Mouse (Mus musculus) lung, adult 2 months (tissue): Measurements from ENCODE around the gene Dpf3. TPM values are rescaled to one million over a fixed set of nuclear protein-coding genes. Genes with fewer than 3 reads are reported as not detected.

Experiments used
- DNase-seq: peaks from one replicate; pipeline ENCODE4 v3.0.0; 2022
- H3K4me1 ChIP-seq: fragments of 200-500 bp; 2 replicates; pipeline ENCODE4 v1.6.1; 2011; ENCODE audit warnings: low read length; ENCODE audit not compliant: control insufficient read depth, insufficient read depth
- H3K4me3 ChIP-seq: fragments of 200-500 bp; replicated peaks from 2 replicates; pipeline ENCODE3; 2011; ENCODE audit warnings: low read depth, mild to moderate bottlenecking, control low read depth, low read length; ENCODE audit errors: extremely low read depth
- CTCF ChIP-seq: fragments of 200-500 bp; IDR thresholded peaks from 2 replicates; pipeline ENCODE4 v1.5.1; 2011; ENCODE audit warnings: mild to moderate bottlenecking, low read length, control low read depth; ENCODE audit not compliant: insufficient read depth
- POLR2A ChIP-seq: fragments of 200-500 bp; IDR thresholded peaks from 2 replicates; pipeline ENCODE4 v1.6.1; 2011; ENCODE audit warnings: low read depth, mild to moderate bottlenecking, control low read depth, low read length, borderline replicate concordance; ENCODE audit errors: extremely low read depth
- WGBS: fragments of 180-500 bp; shearing (Covaris S2); methylation state at CpG from one replicate; pipeline ENCODE4 v1.1.7; 2018; 5-methylcytosine and 5-hydroxymethylcytosine counted together
- polyA plus RNA-seq: library from polyadenylated mRNA; depleted of rRNA; stranded (reverse); fragments of >200 nt; gene quantifications from 2 replicates; pipeline ENCODE4 v1.2.3, GENCODE M21; 2012

Gene Dpf3
- polyA plus RNA-seq, 1 experiment = 1.2 TPM

- no peak overlapping the region for H3K4me3 ChIP-seq
- WGBS = 71% methylated on average over 12 of the region's 12 CpGs
- no peak for DNase-seq
- TF ChIP-seq CTCF (no peak), POLR2A (no peak)
- no peaks in the 10 kb centered on the region for H3K4me1 ChIP-seq
Observed at GRCm38 (mm10) chr12:83424086-83424719, 63.3 kb downstream of the Dpf3 start.

DNA sequence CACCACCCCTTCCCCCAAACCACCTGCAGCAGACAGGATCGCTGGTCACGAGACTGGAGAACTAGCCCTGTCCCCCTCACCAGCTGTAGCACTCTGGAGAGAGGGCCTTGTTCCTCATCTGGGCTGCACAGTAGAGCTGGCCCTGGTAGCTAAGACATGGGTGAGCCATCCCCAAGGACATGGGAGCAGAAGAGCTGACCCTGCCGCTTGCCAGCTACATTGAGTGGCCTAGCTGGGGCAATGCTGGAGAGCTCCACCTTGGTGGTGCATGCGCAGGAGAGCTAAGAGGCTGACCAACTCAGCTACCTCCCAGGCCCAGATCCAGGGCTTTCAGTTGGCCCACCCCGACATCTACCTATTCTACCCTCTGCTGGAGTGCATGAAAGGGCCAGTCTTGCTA is 67.2 kb downstream of the Dpf3 start:
- TF ChIP-seq CTCF (no peak), POLR2A (no peak)

DNA sequence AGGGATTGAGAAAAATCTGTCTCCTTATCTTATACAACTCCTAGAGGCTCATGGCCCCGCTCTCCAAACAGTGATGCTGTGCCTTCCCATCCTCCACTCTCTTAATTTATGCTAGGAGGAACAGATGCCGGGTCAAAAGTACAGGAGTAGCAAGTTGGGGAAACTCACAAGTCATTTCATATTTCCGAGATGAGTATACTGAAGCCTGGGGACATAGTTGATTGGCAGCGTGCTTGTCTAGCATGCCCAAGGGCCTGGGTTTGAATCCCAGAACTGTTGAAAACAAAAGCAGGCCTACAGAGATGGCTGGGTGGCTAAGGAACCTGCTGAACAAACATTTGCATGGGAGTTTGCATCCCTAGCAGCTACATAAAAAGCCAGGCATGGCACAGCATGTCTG is 72.3 kb downstream of the Dpf3 start:
- no peak for DNase-seq

More for the DNA sequence above, 67.2 kb downstream of the Dpf3 start:
- 89% methylated on average over 5 of the region's 5 CpGs for WGBS
- DNase-seq = no peak
- Histone ChIP-seq H3K4me3 (no peak overlapping the region), H3K4me1 (no peaks in the 10 kb centered on the region)

GRCm38 (mm10) chr12:83413684-83414083 is 73.8 kb downstream of the Dpf3 start:
- TF ChIP-seq CTCF = no peak
- TF ChIP-seq POLR2A = no peak
- no peaks in the 10 kb centered on the region for H3K4me1 ChIP-seq

More for the DNA sequence above, 72.3 kb downstream of the Dpf3 start:
- no peak overlapping the region for H3K4me3 ChIP-seq
- no peak for TF ChIP-seq POLR2A
- no peak for TF ChIP-seq CTCF
- H3K4me1 ChIP-seq = no peaks in the 10 kb centered on the region
- 76% methylated on average over 4 of the region's 4 CpGs for WGBS

GRCm38 (mm10) chr12:83411721-83412521 is 75.6 kb downstream of the Dpf3 start:
- 51% methylated on average over 17 of the region's 17 CpGs for WGBS

More at GRCm38 (mm10) chr12:83413684-83414083, 73.8 kb downstream of the Dpf3 start:
- no peak for DNase-seq
- WGBS = 97% methylated on average over 5 of the region's 5 CpGs
- H3K4me3 ChIP-seq = no peak overlapping the region

DNA sequence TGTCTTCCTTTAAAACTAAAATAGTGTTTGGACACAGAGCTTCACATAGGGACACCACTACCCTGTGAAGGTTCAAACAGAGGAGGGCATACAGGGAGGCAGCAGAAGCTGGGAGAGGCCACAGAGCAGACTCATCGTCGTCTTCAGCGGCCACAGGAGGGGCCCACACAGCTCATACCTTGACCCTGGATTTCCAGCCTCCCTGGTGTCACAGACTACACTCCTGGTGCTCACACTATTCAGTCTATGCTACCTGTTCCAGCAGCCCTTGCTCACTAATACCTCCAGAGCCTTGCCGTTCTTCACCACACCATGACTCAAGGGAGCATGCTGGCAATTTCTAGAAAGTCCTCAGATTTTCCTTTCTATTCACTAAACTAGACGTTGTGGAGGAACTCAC is 76.5 kb downstream of the Dpf3 start:
- no peak overlapping the region for H3K4me3 ChIP-seq
- 73% methylated on average over 5 of the region's 5 CpGs for WGBS
- no peak for DNase-seq
- no peak for TF ChIP-seq POLR2A
- TF ChIP-seq CTCF = no peak
- no peaks in the 10 kb centered on the region for H3K4me1 ChIP-seq

More at GRCm38 (mm10) chr12:83411721-83412521, 75.6 kb downstream of the Dpf3 start:
- no peak for DNase-seq
- Histone ChIP-seq H3K4me1 (no peaks in the 10 kb centered on the region), H3K4me3 (no peak overlapping the region)
- TF ChIP-seq POLR2A = no peak
- TF ChIP-seq CTCF = no peak

DNA sequence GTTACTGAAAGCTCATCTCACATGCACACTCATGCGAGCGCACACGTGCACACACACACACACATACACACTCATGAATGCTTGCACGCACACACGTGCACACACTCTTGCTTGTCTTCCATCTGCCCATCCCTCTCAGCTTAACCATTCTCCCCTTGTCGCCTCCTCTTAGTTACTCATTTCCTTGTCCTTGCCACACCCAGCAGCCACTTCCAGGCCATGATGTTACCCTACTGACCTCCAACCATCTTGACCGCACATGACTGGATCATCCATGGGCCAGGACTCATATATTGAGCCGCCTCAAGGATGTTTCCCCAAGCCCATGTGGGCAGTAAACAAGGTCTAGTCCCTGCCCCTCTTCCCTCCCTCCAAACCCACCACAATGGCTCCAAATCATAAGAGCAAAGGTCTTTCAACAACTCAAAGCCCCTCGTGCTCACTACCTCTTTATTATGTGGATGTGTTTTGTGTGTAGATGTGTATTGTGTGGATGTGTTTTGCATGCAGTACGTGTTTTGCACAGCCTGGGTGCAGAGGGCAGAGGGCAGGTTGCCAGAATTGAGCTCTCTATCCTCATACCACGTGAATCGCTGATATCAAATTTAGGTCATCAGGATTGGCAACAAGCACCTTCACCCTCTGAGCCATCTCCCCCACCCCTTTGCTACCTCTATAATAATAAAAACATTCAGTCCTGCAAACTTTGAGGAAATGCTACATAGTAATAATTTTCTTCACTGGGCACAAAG is 82.0 kb downstream of the Dpf3 start:
- H3K4me3 ChIP-seq = no peak overlapping the region
- DNase-seq = no peak
- TF ChIP-seq CTCF (no peak), POLR2A (no peak)
- WGBS = 87% methylated on average over 12 of the region's 12 CpGs
- H3K4me1 ChIP-seq = no peaks in the 10 kb centered on the region

DNA sequence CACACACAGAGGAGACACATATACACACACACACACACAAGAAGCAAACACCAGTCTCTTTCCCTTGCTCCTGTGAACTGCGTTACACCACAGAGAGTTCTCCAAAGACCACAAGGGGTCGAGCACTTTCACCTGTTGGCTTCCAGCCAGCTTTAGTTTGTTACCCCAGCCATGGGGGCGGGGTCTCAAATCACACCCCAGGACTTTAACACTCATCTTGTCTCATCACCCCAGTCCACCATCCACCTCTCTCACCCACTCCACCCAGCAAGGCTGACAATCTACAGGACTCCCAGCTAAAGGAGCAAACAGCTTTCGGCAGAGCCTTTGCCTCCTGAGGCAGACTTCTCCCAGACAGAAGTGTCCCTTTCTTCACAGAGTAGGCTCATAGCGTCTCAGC is 85.2 kb downstream of the Dpf3 start:
- Histone ChIP-seq H3K4me1 (no peaks in the 10 kb centered on the region), H3K4me3 (no peak overlapping the region)
- DNase-seq = no peak
- WGBS = 61% methylated on average over 5 of the region's 5 CpGs
- no peak for TF ChIP-seq POLR2A
- TF ChIP-seq CTCF = no peak

- TF ChIP-seq CTCF (no peak), POLR2A (no peak)
- no peaks in the 10 kb centered on the region for H3K4me1 ChIP-seq
- no peak for DNase-seq
- H3K4me3 ChIP-seq = no peak overlapping the region
- 80% methylated on average over 16 of the region's 16 CpGs for WGBS
Observed at GRCm38 (mm10) chr12:83392011-83392410, 95.5 kb downstream of the Dpf3 start.

DNA sequence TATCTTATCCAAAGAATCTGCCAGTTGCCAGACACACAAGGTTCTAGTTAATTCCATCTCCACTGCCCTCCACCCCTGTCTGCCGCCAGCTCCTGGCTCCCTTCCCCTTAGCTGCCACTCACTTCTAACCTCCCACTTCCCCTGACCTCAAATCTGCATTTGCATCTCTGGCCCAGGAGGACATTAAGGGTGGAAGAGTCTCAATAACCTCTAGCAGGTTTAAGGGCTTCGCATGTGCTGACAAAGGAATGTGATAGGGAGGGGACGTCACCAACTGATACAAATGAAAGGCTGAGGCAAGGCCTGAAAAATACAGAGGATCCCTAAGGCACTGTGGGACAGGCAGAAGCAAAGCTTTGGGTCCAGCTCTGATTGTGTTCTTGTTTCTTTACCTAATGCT is 100.0 kb downstream of the Dpf3 start:
- Histone ChIP-seq H3K4me3 (no peak overlapping the region), H3K4me1 (no peaks in the 10 kb centered on the region)
- TF ChIP-seq CTCF = no peak
- TF ChIP-seq POLR2A = no peak
- WGBS = 47% methylated on average over 3 of the region's 3 CpGs
- DNase-seq = no peak
